Mouse (Mus musculus) adrenal gland, postnatal 10 days (tissue): ENCODE data around the gene Ces4a. TPM values are rescaled to one million over a fixed set of nuclear protein-coding genes. Genes with fewer than 3 reads are reported as not detected.
"Not testable (repeated sequence)": the region's sequence is repeated elsewhere in the genome, so short reads cannot be mapped to it uniquely, and the experiment has no call there.

Experiments used
- DNase-seq: peaks from one replicate; pipeline ENCODE4 v3.0.0; 2021; ENCODE audit warnings: mixed read lengths
- total RNA-seq, 2 experiments: library from RNA; stranded (reverse); gene quantifications; 2 replicates each; pipeline ENCODE4 v1.2.3; 2021

Gene Ces4a
- total RNA-seq, 2 experiments from 2014 or later, result not detected

DNA sequence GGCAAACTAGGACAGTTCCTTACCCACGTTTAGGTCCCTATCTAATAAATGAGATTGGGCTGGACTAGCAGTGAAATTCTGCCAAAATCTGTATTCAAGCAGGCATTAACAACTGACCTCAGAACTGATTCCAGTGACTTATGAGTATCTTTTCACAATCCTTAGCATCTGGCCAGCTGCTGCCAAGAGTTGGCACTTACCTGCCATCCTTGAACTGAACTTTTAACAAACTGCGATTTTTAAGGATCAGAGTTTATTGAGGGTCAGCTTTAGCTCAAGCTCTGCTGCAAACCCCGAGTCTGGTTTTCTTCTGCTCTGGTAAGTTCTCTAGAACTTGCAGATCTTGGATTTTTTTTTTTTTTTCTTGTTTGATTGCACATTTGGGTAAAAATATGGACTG is 38.0 kb downstream of the Ces4a start:
- no peak for DNase-seq

DNA sequence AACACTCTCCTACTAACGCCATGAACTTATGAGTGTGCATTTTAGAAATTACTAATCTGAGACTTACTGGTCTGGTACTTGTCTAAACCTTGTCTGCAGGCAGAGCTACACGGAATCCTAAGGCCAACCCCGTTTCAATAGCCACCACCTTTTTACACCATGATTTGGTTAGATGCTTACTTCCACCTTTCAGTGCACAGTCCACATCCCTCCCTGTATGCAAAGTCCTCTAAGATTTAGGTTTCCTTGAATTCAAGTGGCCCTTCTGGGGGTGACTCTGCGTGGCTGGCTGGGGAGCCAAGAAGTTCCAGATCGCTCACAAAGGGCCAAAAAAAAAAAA is 38.4 kb downstream of the Ces4a start:
- DNase-seq, result no peak

DNA sequence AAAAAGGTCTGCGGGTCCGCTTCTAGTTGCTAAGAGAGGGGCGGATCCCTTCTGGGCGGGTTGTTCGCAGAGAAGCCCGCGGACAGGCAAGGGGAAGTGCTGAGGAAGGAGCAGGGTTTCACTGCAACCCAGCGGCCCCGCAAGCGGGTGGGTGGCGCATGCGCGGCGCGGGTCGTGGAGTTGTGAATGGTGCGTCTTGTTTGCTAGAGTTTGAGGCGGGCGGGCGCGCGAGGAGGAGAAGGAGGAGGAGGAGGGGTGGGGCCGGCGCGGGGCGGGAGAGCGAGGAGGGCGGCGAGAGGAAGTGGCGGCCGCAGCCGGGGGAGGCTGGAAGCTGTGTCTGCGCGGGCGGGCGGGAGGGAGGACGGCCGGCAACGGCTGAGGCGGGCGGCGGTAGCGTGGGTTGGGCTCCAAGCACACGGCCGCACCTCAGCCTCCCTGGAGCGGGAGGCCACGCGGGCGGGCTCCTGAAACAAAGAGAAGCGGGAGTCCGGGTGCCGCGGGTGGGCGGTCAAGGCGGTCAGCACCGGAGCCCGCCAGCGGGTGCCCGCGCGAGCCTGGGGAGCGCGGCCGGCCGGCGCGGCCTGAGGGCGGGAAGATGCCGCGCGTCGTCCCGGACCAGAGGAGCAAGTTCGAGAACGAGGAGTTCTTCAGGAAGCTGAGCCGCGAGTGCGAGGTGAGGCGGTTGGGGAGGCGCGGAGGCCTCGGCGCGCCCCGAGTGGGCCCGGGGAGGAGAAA is 38.9 kb downstream of the Ces4a start, which contains the start of gene Cbfb:
TSS of gene Cbfb (plus strand) at position 294 of the 735 bp plus-strand sequence.
- DNase-seq, result peak; percentile 97

DNA sequence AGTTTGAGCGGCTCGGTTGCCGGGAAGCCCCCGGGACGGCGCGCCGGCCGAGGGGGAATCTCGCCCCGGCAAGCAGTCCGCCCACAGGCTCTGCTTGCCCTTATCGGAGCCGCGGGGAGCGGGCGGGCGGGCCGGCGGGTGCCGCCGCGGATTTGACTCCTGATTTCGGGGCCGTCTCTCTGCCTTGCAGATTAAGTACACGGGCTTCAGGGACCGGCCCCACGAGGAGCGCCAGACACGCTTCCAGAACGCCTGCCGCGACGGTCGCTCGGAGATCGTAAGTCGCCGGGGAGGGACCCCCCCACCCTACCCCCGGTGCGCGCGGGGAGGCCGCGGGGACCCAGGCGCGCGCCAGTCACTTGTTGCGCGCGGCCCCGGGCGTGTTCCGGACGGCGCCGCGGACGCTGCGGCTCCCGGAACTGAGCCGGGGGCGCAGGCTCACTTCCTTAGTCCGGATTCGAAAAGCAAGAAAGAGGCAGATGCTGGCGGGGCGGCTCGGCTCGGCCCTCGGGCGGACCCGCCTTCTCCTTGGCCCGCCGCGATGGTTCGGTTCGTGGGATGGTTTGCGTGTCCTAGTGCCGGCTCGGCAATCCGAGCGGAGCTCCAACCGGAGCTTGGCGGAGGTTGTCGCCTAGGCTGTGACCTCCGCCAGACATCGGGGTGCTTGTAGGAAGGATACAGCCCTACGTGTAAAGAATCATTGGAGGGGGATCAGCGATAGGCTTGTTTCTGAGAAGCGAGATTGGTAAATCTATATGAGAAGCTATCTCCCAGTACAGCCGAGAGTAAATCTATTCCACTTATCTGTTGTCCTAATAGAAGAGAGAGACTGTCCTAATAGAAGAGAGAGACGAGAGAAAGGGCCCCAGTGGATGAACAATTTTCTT is 39.8 kb downstream of the Ces4a start:
- peak; percentile 77 for DNase-seq

DNA sequence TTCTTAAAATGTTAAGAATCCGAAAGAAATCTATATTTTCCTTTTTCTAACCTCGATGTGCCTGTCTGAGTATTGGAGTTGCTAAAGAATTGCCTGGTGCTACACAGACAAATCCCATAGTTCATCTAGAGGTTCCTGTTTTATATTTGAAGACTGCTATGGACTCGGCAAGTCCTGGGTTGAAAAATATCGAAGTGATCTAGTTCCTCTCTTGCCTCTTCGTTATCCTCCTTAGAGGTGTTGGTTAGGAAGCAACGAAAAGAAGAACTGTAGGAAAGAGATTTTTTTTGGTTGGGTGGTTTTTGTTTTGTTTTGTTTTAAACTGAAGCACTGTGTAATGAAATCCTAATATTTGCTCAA is 40.4 kb downstream of the Ces4a start:
- no peak for DNase-seq

DNA sequence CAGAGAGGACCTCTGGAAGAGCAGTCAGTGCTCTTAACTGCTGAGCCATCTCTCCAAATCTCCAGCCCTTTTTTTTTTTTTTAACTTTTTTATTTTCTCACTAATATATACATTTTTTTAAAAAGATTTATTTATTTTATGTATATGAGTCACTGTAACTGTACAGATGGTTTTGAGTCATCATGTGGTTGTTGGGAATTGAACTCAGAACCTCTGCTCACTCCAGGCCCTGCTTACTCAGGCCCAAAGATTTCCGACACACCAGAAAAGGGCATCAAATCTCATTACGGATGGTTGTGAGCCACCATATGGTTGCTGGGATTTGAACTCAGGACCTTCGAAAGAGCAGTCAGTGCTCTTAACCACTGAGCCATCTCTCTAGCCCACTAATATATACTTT is 43.7 kb downstream of the Ces4a start:
- not testable (repeated sequence) for DNase-seq

DNA sequence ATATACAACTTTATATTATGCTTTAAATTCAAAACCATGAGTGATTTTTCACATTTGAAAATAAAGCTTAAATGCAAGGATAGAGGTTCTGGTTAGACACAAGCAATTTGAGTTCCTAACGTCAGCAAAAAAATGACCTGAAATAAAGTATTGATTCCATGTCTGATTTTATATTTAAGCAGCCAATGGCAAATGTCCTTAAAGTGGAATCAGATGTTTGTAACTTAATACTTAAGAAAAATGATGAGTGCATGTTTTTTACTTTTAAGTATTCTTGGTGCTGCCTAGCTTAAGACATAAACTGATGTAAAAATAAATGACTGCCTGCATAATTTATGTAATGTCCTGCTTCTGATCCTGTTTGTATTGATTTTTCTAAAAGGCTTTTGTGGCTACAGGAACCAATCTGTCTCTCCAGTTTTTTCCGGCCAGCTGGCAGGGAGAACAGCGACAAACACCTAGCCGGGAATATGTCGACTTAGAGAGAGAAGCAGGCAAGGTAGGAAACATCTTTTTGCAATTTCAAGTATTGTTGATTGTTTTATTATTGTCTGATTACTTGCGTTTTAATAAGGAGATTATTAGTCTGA is 46.7 kb downstream of the Ces4a start:
- DNase-seq, result no peak

DNA sequence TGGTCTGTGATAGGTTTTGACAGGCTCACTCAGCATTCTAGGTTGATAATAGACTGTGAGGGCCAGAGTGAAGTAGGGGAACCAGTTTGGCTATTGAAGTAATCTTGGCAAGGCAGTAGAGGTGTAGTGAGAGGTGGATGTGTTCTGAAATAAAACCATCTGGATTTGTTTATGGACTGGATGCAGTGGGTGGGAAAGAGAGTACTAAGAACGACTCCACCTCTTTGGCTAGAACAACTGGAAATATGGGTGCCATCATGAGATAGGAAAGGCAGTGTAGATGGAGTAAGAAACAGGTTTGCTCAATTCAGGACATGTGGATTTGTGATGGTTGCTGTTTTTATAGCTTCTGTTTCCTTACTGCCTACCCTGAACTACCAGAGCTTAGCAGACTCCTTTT is 50.6 kb downstream of the Ces4a start:
- no peak for DNase-seq

DNA sequence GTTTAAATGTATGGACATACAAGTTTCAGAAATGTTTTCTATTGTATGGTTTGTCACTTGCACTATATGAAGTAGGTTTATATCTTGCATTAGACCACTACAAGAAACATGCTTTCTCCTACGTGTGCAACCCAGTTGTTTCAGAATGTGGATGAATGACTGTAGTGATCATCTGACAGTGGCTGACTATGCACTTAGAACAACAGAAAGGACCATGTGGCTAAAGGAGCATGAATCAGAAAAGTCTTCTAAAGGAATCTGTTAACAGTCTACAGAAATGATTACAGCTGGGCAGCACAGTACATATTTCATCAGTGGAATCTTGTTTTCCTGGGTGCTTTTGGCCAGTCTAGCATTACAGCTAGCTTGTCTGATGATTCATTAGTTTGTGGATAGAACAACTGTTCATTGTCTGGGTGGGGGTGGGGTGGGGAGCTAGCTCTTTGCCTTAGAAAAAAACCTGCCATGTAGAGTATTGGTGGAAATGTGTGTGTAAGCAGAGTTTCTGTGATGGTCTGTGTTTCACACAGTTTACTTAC is 54.9 kb downstream of the Ces4a start:
- DNase-seq, result no peak

DNA sequence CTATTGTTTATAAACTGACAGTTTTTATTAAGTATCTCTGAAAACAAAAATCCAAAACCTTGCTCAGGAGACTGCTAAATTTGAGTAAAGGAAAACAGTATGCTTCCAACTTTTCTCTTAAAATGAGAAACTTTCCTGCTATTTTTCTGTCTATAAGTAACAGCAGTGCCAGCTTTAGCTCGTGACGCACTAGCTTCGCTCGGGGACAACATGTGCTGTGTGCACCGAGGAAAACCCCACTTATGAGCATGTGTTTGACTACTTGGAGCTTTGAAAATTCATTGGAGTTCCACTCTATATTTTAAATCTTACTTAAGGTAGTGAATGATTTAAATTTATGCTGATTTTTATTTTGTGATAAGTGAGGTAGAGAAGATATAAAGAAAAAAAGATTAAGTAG is 60.6 kb downstream of the Ces4a start:
- no peak for DNase-seq

Other genes starting within 250 kb of the Ces4a start
- 10 to 100 TPM in 1 of 2 experiments, 1 to 10 TPM in 1; 9.9 to 21.9 TPM for gene Ces2e, start 205.5 kb upstream of the Ces4a start, total RNA-seq
- not detected for gene Ces2f, start 184.4 kb upstream of the Ces4a start, total RNA-seq
- 1 to 10 TPM; 7.8 to 7.9 TPM for gene Ces2g, start 170.1 kb upstream of the Ces4a start, total RNA-seq
- gene Ces2h, start 130.9 kb upstream of the Ces4a start, total RNA-seq, result 1 to 10 TPM in 1 of 2 experiments, under 1 TPM in 1; 0.85 to 2.1 TPM
- 10 to 100 TPM; 40.6 to 68.1 TPM for gene Ces3a, start 83.2 kb upstream of the Ces4a start, total RNA-seq
- gene Ces3b, start 48.0 kb upstream of the Ces4a start, total RNA-seq, result not detected
- gene Cbfb, start 38.9 kb downstream of the Ces4a start, total RNA-seq, result 10 to 100 TPM; 47.2 to 50.2 TPM
- gene D230025D16Rik, start 93.3 kb downstream of the Ces4a start, total RNA-seq, result 10 to 100 TPM; 32.3 to 35.6 TPM
- 1 to 10 TPM; 7.7 to 7.9 TPM for gene B3gnt9, start 123.4 kb downstream of the Ces4a start, total RNA-seq
- 10 to 100 TPM; 12.9 to 13.3 TPM for gene Tradd, start 132.8 kb downstream of the Ces4a start, total RNA-seq
- gene Fbxl8, start 132.8 kb downstream of the Ces4a start, total RNA-seq, result 1 to 10 TPM; 3.2 to 3.6 TPM
- gene Hsf4, start 138.0 kb downstream of the Ces4a start, total RNA-seq, result 1 to 10 TPM in 1 of 2 experiments, under 1 TPM in 1; 0.84 to 1.4 TPM
- 10 to 100 TPM in 1 of 2 experiments, 1 to 10 TPM in 1; 9.4 to 13.1 TPM for gene Nol3, start 144.3 kb downstream of the Ces4a start, total RNA-seq
- gene 4931428F04Rik, start 158.1 kb downstream of the Ces4a start, total RNA-seq, result 1 to 10 TPM; 4.8 to 6.9 TPM
- 10 to 100 TPM; 14.2 to 22.8 TPM for gene Exoc3l, start 164.3 kb downstream of the Ces4a start, total RNA-seq
- gene E2f4, start 165.9 kb downstream of the Ces4a start, total RNA-seq, result 10 to 100 TPM; 36.3 to 41.6 TPM
- 1 to 10 TPM; 6.1 to 6.2 TPM for gene Elmo3, start 173.8 kb downstream of the Ces4a start, total RNA-seq
- 1 to 10 TPM; 5.9 to 7.9 TPM for gene Lrrc29, start 194.5 kb downstream of the Ces4a start, total RNA-seq
- 10 to 100 TPM; 43.7 to 45.4 TPM for gene Tmem208, start 194.6 kb downstream of the Ces4a start, total RNA-seq
- gene Fhod1, start 216.2 kb downstream of the Ces4a start, total RNA-seq, result 10 to 100 TPM; 11.9 to 16.5 TPM
- 1 to 10 TPM; 1.5 to 2.6 TPM for gene Slc9a5, start 217.0 kb downstream of the Ces4a start, total RNA-seq
- under 1 TPM; 0.36 to 0.51 TPM for gene Plekhg4, start 241.5 kb downstream of the Ces4a start, total RNA-seq